Mouse (Mus musculus): ENCODE measurements around the gene Acsl4. TPM values are rescaled to one million over a fixed set of nuclear protein-coding genes. Genes with fewer than 3 reads are reported as not detected.

The Acsl4 gene
- polyA plus RNA-seq, 1 experiment from 2014 or later: 23.7 TPM

DNA sequence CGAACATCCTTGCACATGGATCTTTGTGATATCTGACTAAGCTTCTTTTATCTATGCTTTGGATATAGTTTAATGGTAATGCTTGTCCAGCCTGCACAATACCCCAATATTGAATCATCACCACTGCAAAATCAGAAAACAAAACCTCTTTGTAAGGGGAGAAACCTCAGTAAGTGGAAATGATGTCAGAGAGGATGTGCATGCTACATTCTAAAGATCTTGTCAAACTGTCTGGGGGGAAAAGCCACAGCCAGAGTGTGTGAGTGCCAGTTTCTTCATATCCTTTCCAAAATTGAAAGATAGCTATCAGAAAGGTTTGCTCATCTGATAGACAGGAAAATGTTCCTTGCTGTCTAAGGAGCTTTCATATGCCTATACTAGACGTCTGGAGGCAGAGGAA lies 8.3 kb upstream of the Acsl4 start:
- Histone ChIP-seq H3K4me1 (replicated peaks; ENCODE audit: control insufficient read depth, insufficient read depth, low read length) (no peaks in the 10 kb centered on the region), H3K36me3 (ENCODE audit: control insufficient read depth, insufficient read depth, low read length) (no peaks in the 10 kb centered on the region), H3K4me2 (ENCODE audit: low read depth, low read length) (no peak overlapping the region), H3K4me3 (ENCODE audit: low read length) (no peak overlapping the region), H3K9me3 (ENCODE audit: control insufficient read depth, low read length) (no peaks in the 10 kb centered on the region), H3K27ac (ENCODE audit: low read length) (no peak overlapping the region), H3K27me3 (ENCODE audit: control insufficient read depth, insufficient read depth, low read depth, low read length) (no peaks in the 10 kb centered on the region; the same call in 1 of the 2 replicates), H3K9ac (ENCODE audit: low read length) (no peak overlapping the region)
- WGBS: 52% methylated on average over 2 of the region's 2 CpGs
- no peak for ATAC-seq (ENCODE audit: low read depth)

DNA sequence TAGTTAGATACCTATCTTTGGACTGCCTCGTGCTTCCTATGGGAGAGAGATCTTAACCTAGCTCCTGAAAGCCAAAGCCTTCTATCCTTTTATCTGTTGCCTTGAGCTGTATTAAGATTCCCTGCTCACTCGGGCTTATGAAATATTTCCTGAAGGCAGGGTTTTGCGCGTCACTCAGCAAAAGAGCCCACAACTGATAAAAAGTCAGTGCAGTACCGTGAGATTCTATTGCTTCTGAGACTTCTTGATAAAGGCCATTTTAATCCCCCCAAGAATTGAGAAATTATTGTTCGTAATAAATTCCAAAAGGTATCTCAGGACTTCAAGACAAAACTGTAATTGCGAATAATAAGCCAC lies 552 bp upstream of the Acsl4 start:
- peak overlapping the region; percentile 65 for H3K4me2 ChIP-seq (ENCODE audit: low read depth, low read length)
- peak overlapping the region; percentile 80 for H3K27ac ChIP-seq (ENCODE audit: low read length)
- H3K27me3 ChIP-seq (ENCODE audit: control insufficient read depth, insufficient read depth, low read depth, low read length): no peaks in the 10 kb centered on the region; the same call in 1 of the 2 replicates
- 34% methylated on average over 7 of the region's 7 CpGs for WGBS
- peak overlapping the region; percentile 79 for H3K9ac ChIP-seq (ENCODE audit: low read length)
- no peak for ATAC-seq (ENCODE audit: low read depth)
- no peaks in the 10 kb centered on the region for H3K9me3 ChIP-seq (ENCODE audit: control insufficient read depth, low read length)
- no peaks in the 10 kb centered on the region for H3K4me1 ChIP-seq (replicated peaks; ENCODE audit: control insufficient read depth, insufficient read depth, low read length)
- no peaks in the 10 kb centered on the region for H3K36me3 ChIP-seq (ENCODE audit: control insufficient read depth, insufficient read depth, low read length)
- H3K4me3 ChIP-seq (ENCODE audit: low read length): peak overlapping the region; percentile 69

- H3K36me3 ChIP-seq (ENCODE audit: control insufficient read depth, insufficient read depth, low read length): no peaks in the 10 kb centered on the region
- peak overlapping the region; percentile 58 for H3K4me2 ChIP-seq (ENCODE audit: low read depth, low read length)
- H3K4me1 ChIP-seq (replicated peaks; ENCODE audit: control insufficient read depth, insufficient read depth, low read length): no peaks in the 10 kb centered on the region
- H3K27me3 ChIP-seq (ENCODE audit: control insufficient read depth, insufficient read depth, low read depth, low read length): no peaks in the 10 kb centered on the region; the same call in 1 of the 2 replicates
- peak overlapping the region; percentile 78 for H3K9ac ChIP-seq (ENCODE audit: low read length)
- peak; percentile 37 for ATAC-seq (ENCODE audit: low read depth)
- H3K9me3 ChIP-seq (ENCODE audit: control insufficient read depth, low read length): no peaks in the 10 kb centered on the region
- WGBS: 16% methylated on average over 22 of the region's 22 CpGs
- H3K27ac ChIP-seq (ENCODE audit: low read length): peak overlapping the region; percentile 81
- H3K4me3 ChIP-seq (ENCODE audit: low read length): peak overlapping the region; percentile 69
These were observed 665 bp downstream of the Acsl4 start for GRCm38 (mm10) chrX:142389581-142390159.

DNA sequence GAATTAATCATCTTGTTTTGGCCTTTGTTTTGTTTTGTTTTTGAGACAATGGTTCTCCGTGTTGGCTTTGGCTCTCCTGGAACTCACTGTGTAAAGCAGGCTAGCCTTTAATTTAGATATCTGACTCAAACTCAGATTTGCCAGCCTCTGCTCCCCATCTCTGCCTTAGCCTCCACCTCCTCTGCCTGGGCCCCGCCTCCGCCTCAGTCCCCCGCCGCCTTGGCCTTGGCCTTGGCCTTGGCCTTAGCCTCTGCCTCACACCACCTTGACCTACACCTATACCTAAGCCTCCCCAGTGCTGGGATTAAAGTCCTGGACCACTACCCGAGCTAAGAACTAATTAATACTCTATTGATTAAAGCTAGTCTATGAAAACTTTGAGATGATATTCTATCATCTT lies 2.2 kb downstream of the Acsl4 start:
- WGBS: 84% methylated on average over 6 of the region's 6 CpGs
- peaks cover 3% of the 10 kb centered on the region; the same call in 1 of the 2 replicates for H3K4me1 ChIP-seq (replicated peaks; ENCODE audit: control insufficient read depth, insufficient read depth, low read length)
- no peak overlapping the region for H3K4me2 ChIP-seq (ENCODE audit: low read depth, low read length)
- H3K27ac ChIP-seq (ENCODE audit: low read length): no peak overlapping the region
- no peak for ATAC-seq (ENCODE audit: low read depth)
- no peaks in the 10 kb centered on the region for H3K9me3 ChIP-seq (ENCODE audit: control insufficient read depth, low read length)
- H3K27me3 ChIP-seq (ENCODE audit: control insufficient read depth, insufficient read depth, low read depth, low read length): no peaks in the 10 kb centered on the region; the same call in 1 of the 2 replicates
- H3K4me3 ChIP-seq (ENCODE audit: low read length): no peak overlapping the region
- no peak overlapping the region for H3K9ac ChIP-seq (ENCODE audit: low read length)
- no peaks in the 10 kb centered on the region for H3K36me3 ChIP-seq (ENCODE audit: control insufficient read depth, insufficient read depth, low read length)

GRCm38 (mm10) chrX:142387634-142388033 lies 2.7 kb downstream of the Acsl4 start:
- peaks cover 4% of the 10 kb centered on the region; the same call in 1 of the 2 replicates for H3K4me1 ChIP-seq (replicated peaks; ENCODE audit: control insufficient read depth, insufficient read depth, low read length)
- no peaks in the 10 kb centered on the region; the same call in 1 of the 2 replicates for H3K27me3 ChIP-seq (ENCODE audit: control insufficient read depth, insufficient read depth, low read depth, low read length)
- H3K36me3 ChIP-seq (ENCODE audit: control insufficient read depth, insufficient read depth, low read length): no peaks in the 10 kb centered on the region
- no peak overlapping the region for H3K4me3 ChIP-seq (ENCODE audit: low read length)
- H3K27ac ChIP-seq (ENCODE audit: low read length): no peak overlapping the region
- H3K4me2 ChIP-seq (ENCODE audit: low read depth, low read length): no peak overlapping the region
- H3K9me3 ChIP-seq (ENCODE audit: control insufficient read depth, low read length): no peaks in the 10 kb centered on the region
- ATAC-seq (ENCODE audit: low read depth): no peak
- no peak overlapping the region for H3K9ac ChIP-seq (ENCODE audit: low read length)
- 88% methylated on average over 1 of the region's 1 CpGs for WGBS

- H3K9me3 ChIP-seq (ENCODE audit: control insufficient read depth, low read length): no peaks in the 10 kb centered on the region
- WGBS: 81% methylated on average over 3 of the region's 3 CpGs
- no peak for ATAC-seq (ENCODE audit: low read depth)
- H3K4me3 ChIP-seq (ENCODE audit: low read length): no peak overlapping the region
- H3K9ac ChIP-seq (ENCODE audit: low read length): no peak overlapping the region
- H3K27me3 ChIP-seq (ENCODE audit: control insufficient read depth, insufficient read depth, low read depth, low read length): no peaks in the 10 kb centered on the region
- H3K4me2 ChIP-seq (ENCODE audit: low read depth, low read length): no peak overlapping the region
- H3K36me3 ChIP-seq (ENCODE audit: control insufficient read depth, insufficient read depth, low read length): no peaks in the 10 kb centered on the region
- H3K4me1 ChIP-seq (replicated peaks; ENCODE audit: control insufficient read depth, insufficient read depth, low read length): peaks cover 4% of the 10 kb centered on the region; the same call in 1 of the 2 replicates
- no peak overlapping the region for H3K27ac ChIP-seq (ENCODE audit: low read length)
These were observed 5.4 kb downstream of the Acsl4 start for GRCm38 (mm10) chrX:142384918-142385317.

- no peak for ATAC-seq (ENCODE audit: low read depth)
- 74% methylated on average over 6 of the region's 6 CpGs for WGBS
- Histone ChIP-seq H3K9me3 (ENCODE audit: control insufficient read depth, low read length) (no peaks in the 10 kb centered on the region), H3K27me3 (ENCODE audit: control insufficient read depth, insufficient read depth, low read depth, low read length) (no peaks in the 10 kb centered on the region), H3K4me2 (ENCODE audit: low read depth, low read length) (no peak overlapping the region), H3K9ac (ENCODE audit: low read length) (no peak overlapping the region), H3K4me3 (ENCODE audit: low read length) (no peak overlapping the region), H3K27ac (ENCODE audit: low read length) (no peak overlapping the region), H3K4me1 (replicated peaks; ENCODE audit: control insufficient read depth, insufficient read depth, low read length) (peaks cover 4% of the 10 kb centered on the region; the same call in 1 of the 2 replicates), H3K36me3 (ENCODE audit: control insufficient read depth, insufficient read depth, low read length) (no peaks in the 10 kb centered on the region)
These were observed 10.4 kb downstream of the Acsl4 start for GRCm38 (mm10) chrX:142379894-142380293.

- ATAC-seq (ENCODE audit: low read depth): no peak
- WGBS: 88% methylated on average over 6 of the region's 6 CpGs
- H3K27me3 ChIP-seq (ENCODE audit: control insufficient read depth, insufficient read depth, low read depth, low read length): no peaks in the 10 kb centered on the region
- no peak overlapping the region for H3K4me2 ChIP-seq (ENCODE audit: low read depth, low read length)
- no peak overlapping the region for H3K4me3 ChIP-seq (ENCODE audit: low read length)
- H3K4me1 ChIP-seq (replicated peaks; ENCODE audit: control insufficient read depth, insufficient read depth, low read length): no peaks in the 10 kb centered on the region
- no peaks in the 10 kb centered on the region for H3K36me3 ChIP-seq (ENCODE audit: control insufficient read depth, insufficient read depth, low read length)
- H3K9me3 ChIP-seq (ENCODE audit: control insufficient read depth, low read length): no peaks in the 10 kb centered on the region
- H3K9ac ChIP-seq (ENCODE audit: low read length): no peak overlapping the region
- no peak overlapping the region for H3K27ac ChIP-seq (ENCODE audit: low read length)
These were observed 12.3 kb downstream of the Acsl4 start for GRCm38 (mm10) chrX:142378048-142378447.

GRCm38 (mm10) chrX:142377358-142377757 lies 13.0 kb downstream of the Acsl4 start:
- H3K36me3 ChIP-seq (ENCODE audit: control insufficient read depth, insufficient read depth, low read length): no peaks in the 10 kb centered on the region
- H3K4me1 ChIP-seq (replicated peaks; ENCODE audit: control insufficient read depth, insufficient read depth, low read length): no peaks in the 10 kb centered on the region
- ATAC-seq (ENCODE audit: low read depth): no peak
- no peaks in the 10 kb centered on the region for H3K27me3 ChIP-seq (ENCODE audit: control insufficient read depth, insufficient read depth, low read depth, low read length)
- 66% methylated on average over 3 of the region's 3 CpGs for WGBS
- no peak overlapping the region for H3K27ac ChIP-seq (ENCODE audit: low read length)
- no peak overlapping the region for H3K4me3 ChIP-seq (ENCODE audit: low read length)
- H3K9me3 ChIP-seq (ENCODE audit: control insufficient read depth, low read length): no peaks in the 10 kb centered on the region
- no peak overlapping the region for H3K9ac ChIP-seq (ENCODE audit: low read length)
- no peak overlapping the region for H3K4me2 ChIP-seq (ENCODE audit: low read depth, low read length)

GRCm38 (mm10) chrX:142376747-142377146 lies 13.6 kb downstream of the Acsl4 start:
- 45% methylated on average over 3 of the region's 3 CpGs for WGBS
- no peaks in the 10 kb centered on the region for H3K27me3 ChIP-seq (ENCODE audit: control insufficient read depth, insufficient read depth, low read depth, low read length)
- ATAC-seq (ENCODE audit: low read depth): no peak

More at GRCm38 (mm10) chrX:142376747-142377146, 13.6 kb downstream of the Acsl4 start:
- Histone ChIP-seq H3K9ac (ENCODE audit: low read length) (no peak overlapping the region), H3K27ac (ENCODE audit: low read length) (no peak overlapping the region), H3K36me3 (ENCODE audit: control insufficient read depth, insufficient read depth, low read length) (no peaks in the 10 kb centered on the region), H3K9me3 (ENCODE audit: control insufficient read depth, low read length) (no peaks in the 10 kb centered on the region), H3K4me2 (ENCODE audit: low read depth, low read length) (no peak overlapping the region), H3K4me1 (replicated peaks; ENCODE audit: control insufficient read depth, insufficient read depth, low read length) (no peaks in the 10 kb centered on the region), H3K4me3 (ENCODE audit: low read length) (no peak overlapping the region)

Data from lung, embryonic 16.5 days (tissue).